Mouse (Mus musculus) heart, embryonic 13.5 days (tissue): ENCODE measurements around the gene Syn3. TPM values are rescaled to one million over a fixed set of nuclear protein-coding genes. Genes with fewer than 3 reads are reported as not detected.

ENCODE experiments used
- ATAC-seq: fragments of 200-750 bp; cut with Nextera tagmentation; 2 replicates; pipeline ENCODE4 v1.8.0; 2017; ENCODE audit warnings: moderate TSS enrichment; ENCODE audit not compliant: insufficient number of reproducible peaks, low FRiP score, low TSS enrichment; ENCODE audit errors: extremely low read depth
- H3K27ac ChIP-seq: fragments of 300-500 bp; sonication (generic); replicated peaks from 2 replicates; pipeline ENCODE4 v1.5.1; 2015; ENCODE audit warnings: moderate library complexity, mild to moderate bottlenecking, inconsistent platforms
- H3K27me3 ChIP-seq: fragments of 300-500 bp; sonication (generic); replicated peaks from 2 replicates; pipeline ENCODE4 v1.6.1; 2015; ENCODE audit warnings: mild to moderate bottlenecking, inconsistent platforms
- H3K36me3 ChIP-seq: fragments of 300-500 bp; sonication (generic); 2 replicates; pipeline ENCODE4 v1.6.1; 2015; ENCODE audit warnings: mild to moderate bottlenecking, inconsistent platforms
- H3K4me1 ChIP-seq: fragments of 300-500 bp; sonication (generic); 2 replicates; pipeline ENCODE4 v1.6.1; 2015; ENCODE audit warnings: inconsistent platforms
- H3K4me2 ChIP-seq: fragments of 300-500 bp; sonication (generic); 2 replicates; pipeline ENCODE4 v1.6.1; 2015; ENCODE audit warnings: inconsistent platforms, mild to moderate bottlenecking, moderate library complexity
- H3K4me3 ChIP-seq: fragments of 300-500 bp; sonication (generic); 2 replicates; pipeline ENCODE4 v1.5.1; 2015; ENCODE audit warnings: moderate library complexity, mild to moderate bottlenecking, inconsistent platforms
- H3K9ac ChIP-seq: fragments of 300-500 bp; sonication (generic); 2 replicates; pipeline ENCODE4 v1.6.1; 2015; ENCODE audit warnings: inconsistent platforms, mild to moderate bottlenecking, moderate library complexity
- H3K9me3 ChIP-seq: fragments of 300-500 bp; sonication (generic); 2 replicates; pipeline ENCODE4 v1.6.1; 2016; ENCODE audit warnings: inconsistent platforms
- WGBS: fragments of 180-500 bp; shearing (Covaris S2); methylation state at CpG from one replicate; pipeline ENCODE4 v1.1.7; 2015; ENCODE audit warnings: mixed read lengths; 5-methylcytosine and 5-hydroxymethylcytosine counted together
- polyA plus RNA-seq: library from polyadenylated mRNA; unstranded; fragments of >200 nt; fragmentation: Nextera tagmentation; extraction: Ambion mirVana; gene quantifications from 2 replicates; pipeline ENCODE4 v1.2.1, GENCODE M21; 2015

Syn3 gene
- polyA plus RNA-seq, 1 experiment from 2014 or later, result 1.5 TPM

GRCm38 (mm10) chr10:86243525-86243924 lies 255.2 kb downstream of the Syn3 start:
- ATAC-seq, result no peak
- no peaks in the 10 kb centered on the region for H3K36me3 ChIP-seq
- H3K4me3 ChIP-seq, result no peak overlapping the region
- no peaks in the 10 kb centered on the region for H3K4me1 ChIP-seq
- 74% methylated on average over 6 of the region's 6 CpGs for WGBS
- no peak overlapping the region for H3K27ac ChIP-seq
- no peaks in the 10 kb centered on the region for H3K27me3 ChIP-seq
- H3K9me3 ChIP-seq, result no peaks in the 10 kb centered on the region
- H3K9ac ChIP-seq, result no peak overlapping the region
- no peak overlapping the region for H3K4me2 ChIP-seq

DNA sequence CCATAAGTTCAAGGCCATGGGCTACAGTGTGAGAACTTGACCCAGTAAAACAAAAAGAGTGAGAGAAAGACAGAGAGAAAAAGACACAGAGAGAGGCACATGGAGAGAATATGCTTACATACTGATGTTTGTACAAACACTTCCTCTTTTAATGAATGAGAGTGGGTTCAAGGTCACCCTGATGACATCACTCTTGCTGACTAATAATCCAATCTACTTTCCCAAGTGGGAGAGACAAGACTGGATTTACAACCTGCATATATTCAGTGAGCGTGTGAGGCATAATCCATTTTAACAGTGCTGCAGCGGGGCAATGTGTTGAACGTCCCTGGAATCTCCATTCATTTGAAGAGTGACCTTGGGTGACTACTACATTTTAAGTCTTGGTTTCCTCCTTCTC lies 256.0 kb downstream of the Syn3 start:
- WGBS, result 70% methylated on average over 3 of the region's 3 CpGs
- Histone ChIP-seq H3K27me3 (no peaks in the 10 kb centered on the region), H3K27ac (no peak overlapping the region), H3K9ac (no peak overlapping the region), H3K4me3 (no peak overlapping the region), H3K9me3 (no peaks in the 10 kb centered on the region), H3K4me2 (no peak overlapping the region), H3K4me1 (no peaks in the 10 kb centered on the region), H3K36me3 (no peaks in the 10 kb centered on the region)
- no peak for ATAC-seq

DNA sequence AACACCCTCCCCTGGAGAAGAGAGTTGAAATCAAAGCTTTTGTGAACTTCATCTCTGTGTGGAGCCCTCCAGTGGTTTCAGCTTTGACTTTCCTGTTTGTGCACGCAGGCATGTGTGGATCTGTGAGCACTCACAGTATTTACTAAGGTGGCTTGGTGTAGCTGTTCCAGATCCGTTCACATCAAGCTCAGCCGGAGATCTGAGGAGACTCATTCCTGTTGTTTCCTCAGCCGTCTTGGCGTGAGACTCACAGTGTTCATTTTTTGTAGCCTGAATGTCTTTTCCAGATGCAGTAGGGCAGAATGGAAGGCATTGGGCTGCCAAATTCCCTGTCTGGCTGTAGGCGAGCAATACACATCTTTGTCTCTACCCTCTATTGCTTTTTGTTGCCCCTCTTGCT lies 268.7 kb downstream of the Syn3 start:
- no peaks in the 10 kb centered on the region for H3K36me3 ChIP-seq
- no peak for ATAC-seq
- 74% methylated on average over 6 of the region's 6 CpGs for WGBS
- no peak overlapping the region for H3K9ac ChIP-seq
- no peaks in the 10 kb centered on the region for H3K9me3 ChIP-seq
- no peak overlapping the region for H3K27ac ChIP-seq
- no peak overlapping the region for H3K4me2 ChIP-seq
- H3K27me3 ChIP-seq, result no peaks in the 10 kb centered on the region
- no peaks in the 10 kb centered on the region for H3K4me1 ChIP-seq
- H3K4me3 ChIP-seq, result no peak overlapping the region

DNA sequence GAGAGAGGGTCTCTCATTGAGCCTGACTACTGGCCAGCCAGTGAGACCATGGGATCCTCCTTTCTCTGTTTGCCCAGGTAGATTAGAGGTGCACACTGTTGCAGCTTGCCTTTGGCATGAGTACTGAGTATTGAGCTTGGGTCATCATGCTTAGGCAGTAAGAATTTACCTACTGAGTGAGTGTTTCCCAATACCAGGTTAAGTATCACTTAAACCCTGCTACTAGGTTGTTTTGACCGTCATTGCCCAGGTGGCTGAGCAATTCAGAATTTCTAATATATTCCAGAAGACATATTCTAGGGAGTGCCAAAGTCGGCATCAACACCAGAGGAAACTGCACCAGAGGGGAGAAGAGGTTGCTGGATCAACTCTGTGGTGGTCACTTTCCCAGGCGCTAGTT lies 273.2 kb downstream of the Syn3 start:
- H3K4me1 ChIP-seq, result no peaks in the 10 kb centered on the region
- H3K36me3 ChIP-seq, result no peaks in the 10 kb centered on the region
- 74% methylated on average over 3 of the region's 3 CpGs for WGBS
- H3K27ac ChIP-seq, result no peak overlapping the region
- H3K9ac ChIP-seq, result no peak overlapping the region
- H3K4me2 ChIP-seq, result no peak overlapping the region
- no peaks in the 10 kb centered on the region for H3K9me3 ChIP-seq
- H3K4me3 ChIP-seq, result no peak overlapping the region
- no peaks in the 10 kb centered on the region for H3K27me3 ChIP-seq
- ATAC-seq, result no peak

DNA sequence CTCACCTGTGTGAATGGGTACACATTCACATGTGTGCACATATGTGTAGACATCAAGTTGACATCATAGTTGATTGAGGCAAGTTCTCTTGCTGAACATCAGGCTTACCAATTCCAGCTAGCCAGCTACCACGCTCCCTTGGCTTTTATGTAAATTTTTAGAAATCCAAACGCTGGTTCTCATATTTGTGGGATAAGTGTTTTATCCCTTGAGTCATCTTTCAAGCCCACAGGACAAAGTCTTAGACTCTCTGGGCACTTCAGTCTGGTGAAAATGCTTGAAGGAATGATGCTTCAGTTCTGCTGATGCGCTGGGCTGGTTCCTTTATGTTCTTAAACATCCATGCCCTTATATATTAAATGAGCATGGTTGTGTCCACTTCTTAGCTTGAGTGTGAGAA lies 279.7 kb downstream of the Syn3 start:
- 84% methylated on average over 3 of the region's 3 CpGs for WGBS
- Histone ChIP-seq H3K4me2 (no peak overlapping the region), H3K9ac (no peak overlapping the region), H3K4me1 (no peaks in the 10 kb centered on the region), H3K36me3 (no peaks in the 10 kb centered on the region), H3K4me3 (no peak overlapping the region), H3K27me3 (no peaks in the 10 kb centered on the region), H3K27ac (no peak overlapping the region), H3K9me3 (no peaks in the 10 kb centered on the region)
- no peak for ATAC-seq

GRCm38 (mm10) chr10:86216836-86217235 lies 281.9 kb downstream of the Syn3 start:
- 73% methylated on average over 2 of the region's 2 CpGs for WGBS
- Histone ChIP-seq H3K9me3 (no peaks in the 10 kb centered on the region), H3K27ac (no peak overlapping the region), H3K27me3 (no peaks in the 10 kb centered on the region), H3K4me1 (no peaks in the 10 kb centered on the region), H3K36me3 (no peaks in the 10 kb centered on the region), H3K9ac (no peak overlapping the region), H3K4me2 (no peak overlapping the region), H3K4me3 (no peak overlapping the region)
- ATAC-seq, result no peak

GRCm38 (mm10) chr10:86212062-86212461 lies 286.6 kb downstream of the Syn3 start:
- no peak overlapping the region for H3K4me2 ChIP-seq
- no peaks in the 10 kb centered on the region for H3K4me1 ChIP-seq
- H3K9ac ChIP-seq, result no peak overlapping the region
- H3K9me3 ChIP-seq, result no peaks in the 10 kb centered on the region
- H3K36me3 ChIP-seq, result no peaks in the 10 kb centered on the region
- no peaks in the 10 kb centered on the region for H3K27me3 ChIP-seq
- H3K4me3 ChIP-seq, result no peak overlapping the region
- H3K27ac ChIP-seq, result no peak overlapping the region
- WGBS, result 66% methylated on average over 4 of the region's 4 CpGs
- ATAC-seq, result no peak

DNA sequence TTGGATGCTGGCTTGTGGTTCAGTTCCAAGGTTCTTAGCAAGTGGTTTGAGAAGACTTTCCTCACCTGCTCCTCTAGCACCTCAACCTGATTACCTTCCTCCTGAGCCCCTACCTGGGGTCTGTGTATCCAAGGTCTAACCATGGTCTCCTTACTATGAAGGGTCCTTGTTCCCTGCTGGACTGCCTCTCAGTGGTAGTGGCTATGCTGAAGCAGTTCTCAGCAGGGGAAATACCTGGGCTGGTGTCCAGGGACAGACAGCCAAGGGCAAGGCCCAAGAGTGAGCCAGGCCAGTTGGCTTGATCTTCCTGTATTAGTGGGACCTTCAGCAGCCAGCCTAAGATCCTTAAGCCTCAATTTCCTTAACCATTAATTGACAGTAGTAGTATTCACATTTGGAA lies 294.8 kb downstream of the Syn3 start:
- no peak overlapping the region for H3K27ac ChIP-seq
- H3K36me3 ChIP-seq, result no peaks in the 10 kb centered on the region
- H3K27me3 ChIP-seq, result no peaks in the 10 kb centered on the region
- no peak overlapping the region for H3K4me3 ChIP-seq
- H3K4me1 ChIP-seq, result no peaks in the 10 kb centered on the region
- no peaks in the 10 kb centered on the region for H3K9me3 ChIP-seq
- no peak for ATAC-seq
- no peak overlapping the region for H3K4me2 ChIP-seq
- H3K9ac ChIP-seq, result no peak overlapping the region

GRCm38 (mm10) chr10:86203175-86203574 lies 295.5 kb downstream of the Syn3 start:
- Histone ChIP-seq H3K4me1 (no peaks in the 10 kb centered on the region), H3K9ac (no peak overlapping the region), H3K4me3 (no peak overlapping the region), H3K36me3 (no peaks in the 10 kb centered on the region), H3K4me2 (no peak overlapping the region), H3K27me3 (no peaks in the 10 kb centered on the region), H3K27ac (no peak overlapping the region), H3K9me3 (no peaks in the 10 kb centered on the region)
- no peak for ATAC-seq
- WGBS, result 78% methylated on average over 6 of the region's 6 CpGs

- no peaks in the 10 kb centered on the region for H3K9me3 ChIP-seq
- WGBS, result 69% methylated on average over 7 of the region's 7 CpGs
- no peaks in the 10 kb centered on the region for H3K36me3 ChIP-seq
- no peak for ATAC-seq
- no peak overlapping the region for H3K27ac ChIP-seq
- no peak overlapping the region for H3K4me3 ChIP-seq
- no peaks in the 10 kb centered on the region for H3K4me1 ChIP-seq
- H3K4me2 ChIP-seq, result no peak overlapping the region
- H3K27me3 ChIP-seq, result no peaks in the 10 kb centered on the region
- H3K9ac ChIP-seq, result no peak overlapping the region
These were observed 296.9 kb downstream of the Syn3 start for GRCm38 (mm10) chr10:86201826-86202225.

- Histone ChIP-seq H3K9ac (no peak overlapping the region), H3K4me3 (no peak overlapping the region), H3K27ac (no peak overlapping the region), H3K4me2 (no peak overlapping the region), H3K27me3 (no peaks in the 10 kb centered on the region), H3K9me3 (no peaks in the 10 kb centered on the region), H3K4me1 (no peaks in the 10 kb centered on the region), H3K36me3 (no peaks in the 10 kb centered on the region)
- ATAC-seq, result no peak
- WGBS, result 57% methylated on average over 3 of the region's 3 CpGs
These were observed 297.7 kb downstream of the Syn3 start for GRCm38 (mm10) chr10:86201006-86201405.

GRCm38 (mm10) chr10:86196414-86197025 lies 302.2 kb downstream of the Syn3 start:
- no peak for ATAC-seq
- H3K27ac ChIP-seq, result no peak overlapping the region
- no peaks in the 10 kb centered on the region for H3K36me3 ChIP-seq
- H3K4me1 ChIP-seq, result peaks cover 16% of the 10 kb centered on the region
- no peaks in the 10 kb centered on the region for H3K9me3 ChIP-seq
- no peak overlapping the region for H3K4me2 ChIP-seq
- no peak overlapping the region for H3K4me3 ChIP-seq
- 61% methylated on average over 3 of the region's 3 CpGs for WGBS
- H3K27me3 ChIP-seq, result no peaks in the 10 kb centered on the region
- no peak overlapping the region for H3K9ac ChIP-seq
